Mouse (Mus musculus): ENCODE data around the gene Nbdy. TPM values are rescaled to one million over a fixed set of nuclear protein-coding genes. Genes with fewer than 3 reads are reported as not detected.

Nbdy gene
- total RNA-seq (2022) = 10 to 100 TPM; 65.7 to 76.0 (median 67.6) TPM

DNA sequence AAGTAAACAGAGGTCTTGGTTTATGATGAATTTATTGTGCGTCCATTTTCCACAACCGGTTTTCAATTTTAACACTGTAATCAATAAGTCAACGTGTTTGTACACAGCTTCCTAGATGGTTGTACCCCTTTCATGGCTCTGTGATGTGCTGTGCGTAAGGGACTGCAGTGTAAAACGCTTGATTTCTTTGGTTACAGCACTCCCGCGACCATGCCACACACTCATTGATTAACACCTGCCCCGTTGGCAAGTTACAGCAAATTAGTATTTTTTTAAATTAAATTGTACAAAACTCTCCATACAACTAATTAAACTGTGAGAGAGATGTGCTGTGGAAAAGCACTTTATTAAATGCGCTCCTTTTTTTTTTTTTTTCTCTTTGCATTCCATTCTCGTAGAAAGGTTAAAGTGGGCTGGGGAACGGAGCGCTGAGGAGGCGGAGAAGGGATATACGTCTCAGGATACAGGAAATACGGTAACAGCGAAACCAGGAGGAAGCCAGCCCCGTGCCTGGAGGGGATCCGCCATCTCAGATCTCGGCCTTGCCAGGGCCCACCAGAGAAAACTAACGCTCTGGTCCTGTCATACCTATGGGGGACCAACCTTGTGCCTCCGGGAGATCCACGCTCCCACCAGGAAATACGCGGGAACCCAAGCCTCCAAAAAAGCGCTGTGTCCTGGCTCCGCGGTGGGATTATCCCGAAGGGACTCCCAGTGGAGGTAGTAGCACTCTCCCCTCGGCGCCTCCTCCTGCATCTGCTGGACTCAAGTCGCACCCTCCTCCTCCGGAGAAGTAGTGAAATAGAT lies at the start of gene Nbdy:
Gene Nbdy (plus strand): TSS at position 481 of the 807 bp plus-strand sequence.
- DNase-seq = peak; percentile 26

DNA sequence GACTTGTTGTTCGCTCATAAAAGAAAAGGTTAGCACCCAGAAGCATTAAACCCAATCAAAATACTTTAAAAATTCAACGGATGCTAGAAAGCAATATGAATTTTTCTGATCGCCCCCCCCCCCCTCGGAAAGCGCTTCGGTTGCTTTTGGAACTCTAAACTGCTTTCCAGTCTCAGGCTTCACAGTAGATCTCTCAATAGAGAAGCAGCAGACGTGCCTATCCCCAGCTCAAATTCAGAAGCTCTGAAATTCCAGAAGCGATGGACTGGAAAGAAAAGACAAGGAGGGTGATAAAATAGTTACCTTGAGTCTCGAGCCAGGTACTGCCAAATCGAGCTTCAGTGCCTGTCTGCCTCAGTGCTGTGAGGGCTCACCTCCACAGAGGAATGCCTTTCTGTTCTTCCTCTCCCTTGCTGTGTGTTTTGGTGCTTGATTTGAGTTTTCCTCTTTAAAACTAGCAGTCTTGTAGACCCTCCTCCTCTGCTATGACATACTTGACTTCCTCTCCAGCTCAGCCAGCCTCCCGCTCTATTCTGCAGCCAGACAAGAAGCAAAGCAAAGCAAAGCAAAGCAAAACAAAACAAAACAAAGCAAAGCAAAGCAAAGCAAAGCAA lies 27.5 kb upstream of the Nbdy start, which contains the start of gene Kctd12b:
Gene Kctd12b (minus strand): TSS at position 610 of the 614 bp plus-strand sequence.
- no peak for DNase-seq

DNA sequence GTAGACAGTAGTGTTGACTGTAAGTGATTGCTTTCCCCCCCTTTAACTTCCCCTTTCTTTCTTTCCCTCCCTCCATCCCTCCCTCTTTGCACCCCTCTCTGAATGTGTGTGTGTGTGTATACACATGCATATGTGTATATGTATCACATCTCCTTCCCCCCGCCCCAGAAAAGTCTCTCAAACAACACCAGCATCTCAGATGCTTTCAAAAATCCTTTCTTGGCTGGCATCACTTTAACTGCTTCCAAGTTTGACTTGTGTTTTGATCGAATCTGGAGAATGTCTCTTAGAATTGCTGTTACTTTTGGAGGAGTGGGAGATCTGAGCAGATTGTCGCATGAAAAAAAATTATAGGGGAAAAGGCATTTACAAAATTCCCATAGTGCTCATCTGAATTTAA lies 22.9 kb upstream of the Nbdy start:
- DNase-seq = no peak

DNA sequence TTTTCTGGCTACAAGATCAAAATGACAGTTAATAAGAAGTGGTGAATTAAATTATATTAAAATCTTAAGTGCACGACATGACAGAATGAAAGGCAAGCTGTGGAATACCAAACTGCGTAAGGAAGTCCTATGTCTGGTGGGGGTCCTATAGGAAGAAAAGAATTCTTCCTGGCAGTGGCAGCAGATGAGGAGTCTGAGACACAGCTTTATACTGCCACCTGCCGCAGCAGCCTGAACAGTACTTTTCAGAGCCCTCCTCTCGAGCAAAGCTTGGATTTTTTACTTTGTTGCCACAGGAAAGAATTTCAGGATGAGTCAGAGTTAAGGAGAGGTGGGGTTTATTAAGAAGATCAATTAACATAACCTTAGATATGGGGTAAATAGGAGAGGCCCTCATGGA lies 15.7 kb upstream of the Nbdy start:
- no peak for DNase-seq

DNA sequence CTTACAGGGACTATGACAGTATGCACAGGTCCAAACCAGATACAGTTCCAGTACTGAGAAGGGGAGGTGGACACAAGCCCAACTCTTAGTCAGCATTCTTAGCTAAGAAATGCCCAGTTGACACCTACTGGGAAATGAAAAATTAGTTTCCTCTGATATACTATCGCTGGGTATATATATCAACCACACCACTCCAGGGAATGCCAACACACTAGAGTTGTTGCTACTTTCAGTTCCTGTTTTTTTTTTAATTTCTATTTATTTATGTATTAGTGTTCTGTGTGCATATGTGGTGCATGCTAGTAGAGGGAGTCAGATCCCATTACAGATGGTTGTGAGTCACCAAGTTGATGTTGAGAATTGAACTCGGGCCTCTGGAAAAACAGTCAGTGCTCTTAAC lies 6.7 kb upstream of the Nbdy start:
- DNase-seq = no peak

DNA sequence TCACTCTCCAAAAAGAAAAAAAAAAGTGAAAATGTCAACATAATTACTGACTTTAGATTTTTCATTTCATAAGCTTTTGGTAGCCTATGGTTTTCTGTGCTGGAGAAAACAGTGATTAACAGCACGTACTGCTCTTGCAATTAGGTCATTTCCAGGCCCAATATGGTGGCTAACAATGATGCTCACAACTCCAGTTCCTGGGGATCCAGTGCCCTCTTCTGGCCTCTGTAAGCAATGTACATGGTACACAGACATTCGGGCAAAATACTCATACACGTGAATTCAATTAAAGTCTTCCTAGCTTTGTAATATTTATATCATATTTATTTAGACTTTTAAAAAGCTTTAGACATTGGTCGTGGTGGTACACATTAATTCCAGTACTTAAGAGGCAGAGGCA lies 3.8 kb upstream of the Nbdy start:
- no peak for DNase-seq

DNA sequence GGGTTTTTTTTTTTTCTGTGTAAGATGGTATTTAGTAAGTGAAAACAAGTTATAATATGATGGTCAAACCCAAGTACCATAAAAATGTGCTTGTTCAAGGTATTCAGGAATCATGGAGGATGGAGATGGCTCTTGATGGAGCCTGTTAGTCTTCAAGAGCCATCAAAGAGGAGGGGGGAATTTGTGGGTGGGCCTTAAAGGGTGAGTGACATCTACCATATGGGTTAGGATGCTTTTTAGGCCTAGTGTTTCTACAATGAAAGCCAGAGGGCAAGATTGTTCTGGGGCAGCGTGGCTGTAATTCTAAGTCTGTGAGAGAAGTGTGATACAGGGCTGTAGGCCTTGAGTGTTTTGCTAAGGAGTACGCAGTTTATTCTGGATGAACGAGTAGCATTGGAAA lies 1.0 kb downstream of the Nbdy start:
- no peak for DNase-seq

DNA sequence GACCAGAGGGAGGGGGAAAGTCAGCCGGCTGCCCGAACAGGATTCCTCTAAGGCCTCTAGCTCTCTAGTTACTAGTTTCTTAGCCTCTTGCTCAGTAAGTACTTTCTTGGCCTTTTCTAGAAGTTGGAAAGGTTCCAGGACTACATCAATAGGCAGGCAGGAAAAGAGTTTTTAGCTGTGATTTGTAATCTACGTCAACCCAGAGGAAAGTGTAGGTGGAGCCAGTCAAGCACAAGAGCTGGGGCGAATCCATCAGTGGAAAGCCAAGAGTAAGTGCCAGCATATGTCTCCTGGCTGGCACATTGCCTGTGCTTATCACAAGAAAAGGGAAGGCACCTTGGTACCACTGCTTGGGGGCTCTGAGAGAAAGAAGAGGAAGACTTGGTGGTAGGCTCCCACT lies 12.3 kb downstream of the Nbdy start:
- no peak for DNase-seq

DNA sequence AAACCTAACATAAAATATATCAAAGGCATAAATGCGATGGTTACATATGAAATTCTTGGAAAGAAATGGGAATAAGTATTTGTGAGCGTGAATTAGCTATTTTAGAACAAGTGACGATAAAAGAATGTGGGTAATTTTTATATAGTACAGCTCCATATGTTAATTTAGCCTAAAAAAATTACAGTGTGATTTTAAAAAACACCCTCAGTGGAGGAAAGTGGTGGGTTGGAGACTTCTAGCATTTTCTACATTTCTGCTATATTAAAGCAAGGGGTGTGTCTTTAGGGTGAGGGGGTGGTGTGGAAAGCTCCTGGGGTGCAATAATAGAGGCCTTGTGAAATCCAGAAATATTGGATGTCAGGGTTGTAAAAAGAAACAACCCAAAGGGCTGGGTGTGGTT lies 19.1 kb downstream of the Nbdy start:
- DNase-seq = no peak

DNA sequence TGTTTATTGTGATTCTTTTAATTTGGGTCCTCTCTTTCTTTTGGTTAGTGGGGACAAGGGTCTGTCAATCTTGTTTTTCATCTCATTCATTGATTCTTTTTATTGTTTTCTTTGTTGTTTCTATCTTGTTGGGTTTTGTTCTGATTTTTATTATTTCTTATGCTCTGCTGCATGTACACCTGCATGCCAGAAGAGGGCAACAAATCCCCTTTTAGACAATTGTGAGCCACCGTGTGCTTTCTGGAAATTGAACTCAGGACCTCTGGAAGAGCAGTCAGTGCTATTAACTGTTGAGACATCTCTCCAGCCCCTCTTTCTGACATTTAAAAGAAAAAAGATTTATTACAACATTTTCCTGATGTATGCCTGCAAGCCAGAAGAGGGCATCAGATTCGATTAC lies 25.8 kb downstream of the Nbdy start:
- DNase-seq = no peak

Other genes with a start within 250 kb of the Nbdy start
- 10 to 100 TPM; 64.1 to 79.8 (median 69.0) TPM for gene Ubqln2, start 225.4 kb upstream of the Nbdy start, total RNA-seq (2022)
- gene Cypt3, start 165.0 kb upstream of the Nbdy start, total RNA-seq (2022) = not detected
- 10 to 100 TPM in 2 of 4 experiments, 1 to 10 TPM in 2; 5.8 to 11.4 (median 9.0) TPM for gene Kctd12b, start 27.2 kb upstream of the Nbdy start, total RNA-seq (2022)
- 1 to 10 TPM in 3 of 4 experiments, under 1 TPM in 1; 0.43 to 1.4 (median 1.2) TPM for gene Spin2c, start 108.6 kb downstream of the Nbdy start, total RNA-seq (2022)